Mouse (Mus musculus) bone marrow, adult 2 months (tissue): ENCODE results near the gene Ctbs.

Experiments
- CTCF ChIP-seq: fragments of 200-500 bp; IDR thresholded peaks from 2 replicates; pipeline ENCODE4 v1.5.1; 2011; ENCODE audit warnings: low read length, control low read depth; ENCODE audit not compliant: control insufficient read depth, insufficient read depth
- POLR2A ChIP-seq: fragments of 200-500 bp; IDR thresholded peaks from 2 replicates; pipeline ENCODE4 v1.6.1; 2011; ENCODE audit warnings: low read depth, mild to moderate bottlenecking, control low read depth, low read length, borderline replicate concordance; ENCODE audit not compliant: control insufficient read depth

DNA sequence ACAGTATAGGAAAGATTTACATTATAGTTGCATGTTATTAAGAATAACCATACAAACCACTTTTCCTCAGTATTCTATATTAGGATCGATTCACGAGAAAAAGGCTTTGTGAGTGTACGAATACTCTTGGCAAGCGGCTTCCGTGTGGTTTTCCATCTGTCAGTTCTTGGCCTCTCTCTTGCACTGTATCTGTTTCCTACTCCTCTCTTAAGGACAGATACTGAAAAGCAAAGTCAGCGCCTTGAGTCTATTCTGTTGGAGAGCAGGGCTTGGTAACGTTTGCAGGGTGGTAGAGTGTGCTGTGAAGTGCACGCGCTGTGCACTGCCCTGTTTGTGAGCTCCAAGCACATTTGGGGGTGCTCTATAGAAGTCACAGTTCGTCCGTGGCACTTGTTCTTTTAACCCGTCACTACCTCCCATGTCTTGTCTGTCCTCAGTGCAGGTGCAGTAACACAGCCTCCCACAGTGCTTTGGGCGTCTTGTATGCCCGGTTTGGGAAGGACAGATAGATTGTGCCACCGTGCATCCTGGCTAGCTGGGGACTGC, 29.5 kb upstream of the Ctbs start:
- no peak for TF ChIP-seq CTCF
- TF ChIP-seq POLR2A = no peak
